10 mouse cellular contexts compared by ENCODE assay signal in genomic region chr15:99505324-99506095, GRCm38 (mm10). TPM values are rescaled to one million over a fixed set of nuclear protein-coding genes. Genes with fewer than 3 reads are reported as not detected.
DNase-seq lines count a peak whose midpoint lies in the region; ATAC-seq and TF ChIP-seq lines count a peak whose summit lies in the region.
"Had no signal": no experiment of that assay in that cellular context is flagged by ENCODE, and none has a peak within 500 bp of the region (broad histone marks: within the 10 kb centered on the region; RNA-seq: fewer than 3 reads in every experiment).

No protein-coding gene starts in this region.

- no peak overlapping the region for H3K4me2 ChIP-seq in kidney, embryonic 16.5 days (replicated peaks; ENCODE audit: low read depth, low read length)
- H3K4me2 ChIP-seq: limb, embryonic 13.5 days had no signal

- peak; percentile 31; the same call in 1 of the 2 replicates for ATAC-seq in kidney, embryonic 16.5 days (ENCODE audit: low FRiP score, low TSS enrichment)
- ATAC-seq in Patski: no peak
- ATAC-seq: intestine, postnatal 0 days had no signal

- no peak overlapping the region for H3K9ac ChIP-seq in kidney, embryonic 16.5 days (replicated peaks; ENCODE audit: low read length)
- H3K9ac ChIP-seq: limb, embryonic 13.5 days had no signal

- 52% methylated on average over 15 of the region's 15 CpGs for WGBS in kidney, embryonic 16.5 days

- in situ Hi-C loops in Patski (cut with MboI; ENCODE audit: low pct_unique_long_range_greater_than_20kb): no loop called here

- no peaks in the 10 kb centered on the region for H3K9me3 ChIP-seq in kidney, embryonic 16.5 days (ENCODE audit: low read length)
- H3K9me3 ChIP-seq: limb, embryonic 13.5 days had no signal

- CTCF ChIA-PET in Patski (lab: Charles Lee): interaction anchor here (1.0 kb wide), 1 partner anchor 183 kb away, joined by 3 read pairs; no protein-coding TSS in a partner anchor

- intact Hi-C loops in left cerebral cortex, postnatal 4 days (cut with DNase I): no loop called here

- POLR2A ChIA-PET in Patski (lab: Charles Lee): no interaction called here

- DNase-seq in kidney, adult 11 months: no peak
- DNase-seq in Patski (ENCODE audit: low read depth, low spot score): peak; percentile 4
- DNase-seq in adrenal gland, postnatal 10 days: peak; percentile 68
- peak; percentile 72 for DNase-seq in lung, postnatal 14 days
- DNase-seq in layer of hippocampus, adult 11-12 months (ENCODE audit: low spot score): no peak
- DNase-seq in left cerebral cortex, postnatal 4 days: no peak
- DNase-seq: heart, adult 11 months had no signal

- no peak for TF ChIP-seq CTCF in Patski (IDR thresholded peaks at IDR 0.05)

- H3K4me1 ChIP-seq in kidney, embryonic 16.5 days (ENCODE audit: insufficient read depth, low read length): peaks cover 56% of the 10 kb centered on the region

- no peaks in the 10 kb centered on the region for H3K36me3 ChIP-seq in kidney, embryonic 16.5 days (ENCODE audit: insufficient read depth, low read length)
- H3K36me3 ChIP-seq: limb, embryonic 13.5 days had no signal

- H3K27me3 ChIP-seq in kidney, embryonic 16.5 days (ENCODE audit: insufficient read depth, low read length): no peaks in the 10 kb centered on the region
- H3K27me3 ChIP-seq in Patski: no peaks in the 10 kb centered on the region
- H3K27me3 ChIP-seq: limb, embryonic 13.5 days had no signal

- H3K4me3 ChIP-seq in kidney, embryonic 16.5 days (ENCODE audit: low read length): no peak overlapping the region
- H3K4me3 ChIP-seq: limb, embryonic 13.5 days had no signal

- no peak overlapping the region for H3K27ac ChIP-seq in kidney, embryonic 16.5 days (ENCODE audit: low read length)
- H3K27ac ChIP-seq: limb, embryonic 13.5 days had no signal

RNA-seq across cellular contexts. Expression of gene Faim2, which starts 22.5 kb away (rescaled TPM):
- polyA plus RNA-seq in kidney, embryonic 16.5 days (2015; fragmentation: Nextera tagmentation; extraction: Ambion mirVana): 0.32 and 0.50 TPM in 2 replicates
- polyA plus RNA-seq in Patski (2021): 0.13 TPM
- 10 to 100 TPM; 10.5 to 13.7 TPM for total RNA-seq in adrenal gland, postnatal 10 days (2021)
- total RNA-seq in left cerebral cortex, postnatal 4 days (2021): 10 to 100 TPM; 53.6 to 65.1 TPM

RNA-seq across cellular contexts. Expression of gene Bcdin3d, which starts 31.0 kb away (rescaled TPM):
- 16.8 and 18.2 TPM in 2 replicates for polyA plus RNA-seq in kidney, embryonic 16.5 days (2015; fragmentation: Nextera tagmentation; extraction: Ambion mirVana)
- polyA plus RNA-seq in Patski (2021): 9.3 TPM
- 1 to 10 TPM; 6.0 to 6.5 TPM for total RNA-seq in adrenal gland, postnatal 10 days (2021)
- 1 to 10 TPM; 7.8 to 8.0 TPM for total RNA-seq in left cerebral cortex, postnatal 4 days (2021)

RNA-seq across cellular contexts. Expression of gene Nckap5l, which starts 48.0 kb away (rescaled TPM):
- polyA plus RNA-seq in kidney, embryonic 16.5 days (2015; fragmentation: Nextera tagmentation; extraction: Ambion mirVana): 9.3 and 10.9 TPM in 2 replicates
- polyA plus RNA-seq in Patski (2021): 10.8 TPM
- total RNA-seq in adrenal gland, postnatal 10 days (2021): 10 to 100 TPM; 19.8 to 34.0 TPM
- 10 to 100 TPM; 39.0 to 39.2 TPM for total RNA-seq in left cerebral cortex, postnatal 4 days (2021)

Comparison
In these comparisons a context has a peak if more than half of its experiments do, and no peak if none do; other contexts are left out.
1. DNase-seq: peak in Patski (single experiment), adrenal gland, postnatal 10 days (single experiment) and lung, postnatal 14 days (single experiment); none in kidney, adult 11 months (single experiment), layer of hippocampus, adult 11-12 months (single experiment) and left cerebral cortex, postnatal 4 days (single experiment).